Mouse (Mus musculus) heart, postnatal 0 days (tissue): Measurements from ENCODE around the gene Rnf216. TPM values are rescaled to one million over a fixed set of nuclear protein-coding genes. Genes with fewer than 3 reads are reported as not detected.

Experiments
- ATAC-seq: fragments of 200-750 bp; cut with Nextera tagmentation; 2 replicates; pipeline ENCODE4 v1.8.0; 2017; ENCODE audit warnings: low read depth, moderate number of reproducible peaks, moderate library complexity; ENCODE audit not compliant: insufficient read depth
- DNase-seq: peaks from one replicate; pipeline ENCODE4 v3.0.0-alpha.2; 2016; ENCODE audit warnings: low spot score
- H3K27ac ChIP-seq: fragments of 300-500 bp; sonication (generic); 2 replicates; pipeline ENCODE4 v1.5.1; 2014; ENCODE audit warnings: low read depth, mild to moderate bottlenecking
- H3K27me3 ChIP-seq: fragments of 300-500 bp; sonication (generic); 2 replicates; pipeline ENCODE4 v1.6.1; 2014; ENCODE audit warnings: low read length, mixed read lengths; ENCODE audit not compliant: control insufficient read depth, insufficient read depth
- H3K36me3 ChIP-seq: fragments of 300-500 bp; sonication (generic); replicated peaks from 2 replicates; pipeline ENCODE4 v1.6.1; 2014; ENCODE audit warnings: low read length, mixed read lengths; ENCODE audit not compliant: control insufficient read depth, insufficient read depth
- H3K4me1 ChIP-seq: fragments of 300-500 bp; sonication (generic); 2 replicates; pipeline ENCODE4 v1.6.1; 2014; ENCODE audit warnings: antibody characterized with exemption; ENCODE audit not compliant: control insufficient read depth, insufficient read depth
- H3K4me2 ChIP-seq: fragments of 300-500 bp; sonication (generic); 2 replicates; pipeline ENCODE4 v1.6.1; 2014; ENCODE audit warnings: low read depth, mild to moderate bottlenecking, low read length, moderate library complexity
- H3K4me3 ChIP-seq: fragments of 300-500 bp; sonication (generic); 2 replicates; pipeline ENCODE4 v1.5.1; 2014; ENCODE audit warnings: low read depth, low read length
- H3K9ac ChIP-seq: fragments of 300-500 bp; sonication (generic); replicated peaks from 2 replicates; pipeline ENCODE4 v1.6.1; 2014; ENCODE audit warnings: low read depth, low read length, mixed read lengths
- H3K9me3 ChIP-seq: fragments of 300-500 bp; sonication (generic); replicated peaks from 2 replicates; pipeline ENCODE4 v1.6.1; 2016; ENCODE audit warnings: low read length; ENCODE audit not compliant: control insufficient read depth
- CTCF ChIP-seq: IDR thresholded peaks from 2 replicates; pipeline ENCODE4 v1.5.1; 2016; ENCODE audit warnings: antibody characterized with exemption, control low read depth, low read depth
- EP300 ChIP-seq: IDR thresholded peaks from 2 replicates; pipeline ENCODE4 v1.6.1; 2016; ENCODE audit warnings: antibody characterized with exemption, low read depth
- WGBS: fragments of 180-500 bp; shearing (Covaris S2); extraction: QIAGEN DNeasy Blood & Tissue Kit; methylation state at CpG from one replicate; pipeline ENCODE4 v1.1.7; 2014; 5-methylcytosine and 5-hydroxymethylcytosine counted together
- polyA plus RNA-seq: library from polyadenylated mRNA; unstranded; fragments of >200 nt; fragmentation: Nextera tagmentation; extraction: Ambion mirVana; gene quantifications from 2 replicates; pipeline ENCODE4 v1.2.1, GENCODE M21; 2015
- total RNA-seq: library from RNA; depleted of rRNA; stranded (reverse); fragments of >200 nt; gene quantifications from 2 replicates; pipeline ENCODE4 v1.2.3, GENCODE M21; 2014; ENCODE audit warnings: low replicate concordance; rRNA removed

Gene Rnf216
- total RNA-seq = 23.3 and 25.2 TPM in 2 replicates
- polyA plus RNA-seq = 17.1 and 17.7 TPM in 2 replicates

GRCm38 (mm10) chr5:143112281-143113246, at the start of gene Rnf216:
TSS of gene Rnf216 (minus strand) at chr5:143112994.
- H3K4me3 ChIP-seq = peak within 1 kb of the TSS; percentile 88
- 0 out of 2 replicates have a peak, but pooled peaks cover 6% of the 10 kb centered on the region for H3K36me3 ChIP-seq
- DNase-seq = peak; percentile 97
- H3K9ac ChIP-seq = peak within 1 kb of the TSS; percentile 93
- H3K27ac ChIP-seq = peak within 1 kb of the TSS; percentile 92
- H3K27me3 ChIP-seq = no peaks in the 10 kb centered on the region
- peaks cover 16% of the 10 kb centered on the region for H3K4me1 ChIP-seq
- TF ChIP-seq CTCF (peak; percentile 70), EP300 (no peak)
- H3K9me3 ChIP-seq = no peaks in the 10 kb centered on the region
- WGBS = 1% methylated on average over 86 of the region's 110 CpGs
- H3K4me2 ChIP-seq = peak within 1 kb of the TSS; percentile 88
- ATAC-seq = peak; percentile 97

- ATAC-seq = no peak
- TF ChIP-seq EP300 (no peak), CTCF (no peak)
- Histone ChIP-seq H3K4me3 (no peak overlapping the region), H3K27me3 (peaks cover 29% of the 10 kb centered on the region; the same call in 1 of the 2 replicates), H3K36me3 (no peaks in the 10 kb centered on the region), H3K4me1 (no peaks in the 10 kb centered on the region), H3K9ac (no peak overlapping the region), H3K4me2 (no peak overlapping the region), H3K9me3 (no peaks in the 10 kb centered on the region), H3K27ac (no peak overlapping the region)
- WGBS = 84% methylated on average over 3 of the region's 3 CpGs
- DNase-seq = no peak
Observed at GRCm38 (mm10) chr5:143155534-143155933, 42.7 kb upstream of the Rnf216 start.

- ATAC-seq (no peak), DNase-seq (no peak)
- Histone ChIP-seq H3K9me3 (no peaks in the 10 kb centered on the region), H3K4me1 (no peaks in the 10 kb centered on the region), H3K4me2 (no peak overlapping the region), H3K9ac (no peak overlapping the region), H3K36me3 (no peaks in the 10 kb centered on the region), H3K27ac (no peak overlapping the region), H3K27me3 (peaks cover 29% of the 10 kb centered on the region; the same call in 1 of the 2 replicates), H3K4me3 (no peak overlapping the region)
- TF ChIP-seq EP300 = no peak
- 84% methylated on average over 10 of the region's 10 CpGs for whole genome bisulfite sequencing
Observed at GRCm38 (mm10) chr5:143153756-143154155, 41.0 kb upstream of the Rnf216 start.

GRCm38 (mm10) chr5:143150044-143150443, 37.2 kb upstream of the Rnf216 start:
- H3K9me3 ChIP-seq = no peaks in the 10 kb centered on the region
- 70% methylated on average over 2 of the region's 2 CpGs for WGBS
- no peak overlapping the region for H3K4me3 ChIP-seq
- no peak for DNase-seq
- TF ChIP-seq EP300 = no peak
- TF ChIP-seq CTCF = no peak
- no peak overlapping the region for H3K9ac ChIP-seq
- no peaks in the 10 kb centered on the region for H3K27me3 ChIP-seq
- H3K4me2 ChIP-seq = no peak overlapping the region
- H3K4me1 ChIP-seq = no peaks in the 10 kb centered on the region
- no peaks in the 10 kb centered on the region for H3K36me3 ChIP-seq
- no peak for ATAC-seq
- no peak overlapping the region for H3K27ac ChIP-seq

- no peak overlapping the region for H3K9ac ChIP-seq
- no peak overlapping the region for H3K27ac ChIP-seq
- DNase-seq (no peak), ATAC-seq (no peak)
- H3K27me3 ChIP-seq = no peaks in the 10 kb centered on the region
- H3K36me3 ChIP-seq = no peaks in the 10 kb centered on the region
- H3K4me1 ChIP-seq = no peaks in the 10 kb centered on the region
- H3K4me3 ChIP-seq = no peak overlapping the region
- H3K4me2 ChIP-seq = no peak overlapping the region
- H3K9me3 ChIP-seq = no peaks in the 10 kb centered on the region
- TF ChIP-seq EP300 (no peak), CTCF (no peak)
- whole genome bisulfite sequencing = 91% methylated on average over 2 of the region's 2 CpGs
Observed at GRCm38 (mm10) chr5:143149536-143149935, 36.7 kb upstream of the Rnf216 start.
